Mouse (Mus musculus) regulatory T cell (primary cell): ENCODE data around the gene Hdac8.

Experiments
- in situ Hi-C: fragments of 300-600 bp; cut with MboI, MseI; formaldehyde crosslinking; loops from one replicate; pipeline ENCODE4 v1.15.1; 2025; ENCODE audit warnings: high pct_unique_total_duplicates

The Hdac8 gene

DNA sequence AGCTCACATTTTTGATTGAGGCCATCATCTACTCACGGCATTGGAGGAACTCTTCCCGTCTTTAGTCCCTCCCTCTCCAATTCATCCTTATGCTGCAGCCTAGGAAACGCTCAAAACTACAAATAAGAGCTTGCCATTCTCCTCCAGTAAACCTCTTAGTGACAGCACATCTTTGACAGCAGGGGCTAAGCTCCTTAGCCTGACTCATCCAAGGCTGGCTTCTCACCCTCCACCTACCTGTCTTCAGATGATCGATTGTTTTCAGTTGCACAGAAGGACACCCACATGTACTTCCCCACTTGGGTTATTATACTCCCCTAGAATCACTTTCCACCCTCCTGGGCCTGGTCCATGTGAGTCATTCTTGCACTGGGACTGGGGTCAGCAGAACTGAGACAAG lies 163.5 kb downstream of the Hdac8 start:
- in situ Hi-C loops = no loop called here

DNA sequence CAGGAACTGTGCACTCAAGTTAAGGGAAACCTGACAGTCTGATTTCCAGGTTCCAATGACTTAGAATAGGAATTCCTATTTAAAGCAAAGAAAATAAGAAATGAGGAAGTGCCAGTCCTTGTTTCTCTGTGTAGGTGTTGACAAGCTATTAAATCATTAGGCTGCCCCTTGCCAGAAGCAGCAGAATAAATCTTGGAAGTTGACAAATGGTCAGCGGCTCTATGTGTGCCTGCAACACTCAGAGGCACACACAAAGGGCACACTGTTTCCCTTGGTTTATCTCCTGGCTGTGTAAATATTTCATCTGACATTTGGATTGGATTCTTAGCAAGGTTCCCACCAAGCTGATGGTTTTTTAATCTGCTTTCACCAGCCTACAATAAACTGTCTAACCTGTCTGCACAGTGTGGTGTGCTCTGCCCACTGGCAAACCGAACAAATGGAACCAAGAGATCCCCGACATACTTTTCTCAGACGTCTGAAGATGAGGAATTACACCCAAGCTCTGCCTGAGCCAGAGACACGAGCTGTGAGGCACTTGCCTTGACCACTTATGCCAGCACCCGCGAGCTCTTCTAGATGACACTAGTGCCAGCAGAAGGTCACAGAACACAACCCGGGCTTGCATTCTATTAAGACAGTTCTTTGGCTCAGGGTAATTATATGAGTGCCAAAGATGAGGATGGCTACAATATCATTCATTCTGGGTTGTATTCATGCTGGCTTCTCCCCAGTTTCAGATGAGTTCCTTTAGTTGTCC lies 165.6 kb downstream of the Hdac8 start:
- in situ Hi-C loops = no loop called here

DNA sequence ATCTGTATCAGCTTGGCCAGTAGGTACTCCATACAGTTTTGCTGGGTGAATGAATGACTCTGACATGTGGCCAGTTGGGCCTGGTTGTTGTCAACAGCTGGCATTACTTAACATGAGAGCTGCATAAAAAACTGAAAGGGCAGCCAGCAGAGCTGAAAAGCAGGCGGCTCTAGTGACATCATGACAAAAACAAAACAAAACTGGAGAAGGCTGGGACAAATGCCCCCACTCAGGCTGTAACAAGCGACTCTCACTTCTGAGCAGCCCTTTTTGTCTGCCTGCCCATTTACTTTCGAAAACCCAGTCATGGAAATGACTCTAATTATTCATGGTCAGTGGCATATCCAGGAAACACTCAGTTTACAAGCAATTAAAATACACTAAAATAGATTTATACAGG lies 185.5 kb downstream of the Hdac8 start:
- in situ Hi-C loops = loop anchor here (5.0 to 25.0 kb wide), 2 partner anchors 42 to 1068 kb away; no protein-coding TSS in a partner anchor

DNA sequence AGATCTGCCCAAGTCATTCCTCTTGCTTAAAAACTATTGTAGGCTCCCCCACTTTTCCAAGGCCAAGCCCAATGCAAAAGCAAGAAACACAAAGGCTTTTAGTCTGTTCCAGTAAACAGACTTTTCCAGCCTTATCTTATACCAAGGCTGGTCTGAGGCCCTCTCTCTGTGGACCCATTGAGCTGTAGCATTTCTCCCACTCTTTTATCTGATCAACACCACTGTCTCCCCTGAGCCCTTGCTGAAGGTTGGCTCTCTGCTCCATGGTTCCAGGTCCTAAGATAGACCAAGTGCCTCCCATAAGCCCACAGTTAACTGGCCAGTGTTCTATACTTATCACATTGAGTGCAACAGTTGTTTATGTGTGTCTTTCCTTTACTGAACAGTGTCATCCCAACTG lies 185.9 kb downstream of the Hdac8 start:
- in situ Hi-C loops = loop anchor here (5.0 to 25.0 kb wide), 2 partner anchors 42 to 1068 kb away; no protein-coding TSS in a partner anchor

DNA sequence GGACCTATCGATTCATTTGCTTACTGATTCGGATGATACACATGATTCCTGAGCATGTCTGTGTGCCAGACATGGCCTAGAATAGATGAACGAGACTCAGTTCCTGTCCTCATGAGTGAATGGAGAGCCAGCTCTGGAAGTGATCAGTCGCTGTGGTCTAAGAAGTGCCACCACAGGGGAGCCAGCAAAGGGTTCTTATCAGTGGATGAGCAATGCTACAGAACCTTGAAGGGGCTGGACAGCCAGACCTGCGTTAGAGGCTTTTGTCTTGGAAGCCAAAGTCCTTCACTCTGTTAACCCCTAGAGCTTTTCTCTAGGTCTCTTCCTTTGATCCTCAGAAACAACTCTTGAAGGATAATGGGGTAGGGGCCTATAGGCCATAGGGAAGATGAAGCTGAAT lies 186.4 kb downstream of the Hdac8 start:
- in situ Hi-C loops = loop anchor here (5.0 to 25.0 kb wide), 2 partner anchors 41 to 1069 kb away; no protein-coding TSS in a partner anchor

DNA sequence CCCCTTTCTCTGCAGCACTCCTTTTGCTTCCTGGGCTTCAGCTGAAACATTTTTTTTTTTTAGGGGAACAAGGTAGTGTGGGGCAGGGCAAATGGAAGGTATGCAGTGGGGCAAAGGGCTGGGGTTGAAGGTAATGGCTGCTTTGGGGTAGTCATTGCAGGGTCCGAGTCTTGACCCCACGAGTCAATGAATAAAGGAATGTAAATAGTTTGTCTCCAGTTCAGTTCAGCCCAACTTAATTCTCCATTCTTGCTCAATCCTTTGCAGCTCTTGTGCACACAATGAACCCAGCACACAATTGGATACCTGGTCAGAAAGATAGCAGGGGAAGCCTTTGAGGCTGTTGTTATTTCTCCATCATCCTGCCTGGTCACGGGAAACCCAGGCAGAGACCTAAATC lies 194.0 kb downstream of the Hdac8 start:
- in situ Hi-C loops = loop anchor here (25.0 kb wide), 1 partner anchor 1076 kb away; no protein-coding TSS in a partner anchor

DNA sequence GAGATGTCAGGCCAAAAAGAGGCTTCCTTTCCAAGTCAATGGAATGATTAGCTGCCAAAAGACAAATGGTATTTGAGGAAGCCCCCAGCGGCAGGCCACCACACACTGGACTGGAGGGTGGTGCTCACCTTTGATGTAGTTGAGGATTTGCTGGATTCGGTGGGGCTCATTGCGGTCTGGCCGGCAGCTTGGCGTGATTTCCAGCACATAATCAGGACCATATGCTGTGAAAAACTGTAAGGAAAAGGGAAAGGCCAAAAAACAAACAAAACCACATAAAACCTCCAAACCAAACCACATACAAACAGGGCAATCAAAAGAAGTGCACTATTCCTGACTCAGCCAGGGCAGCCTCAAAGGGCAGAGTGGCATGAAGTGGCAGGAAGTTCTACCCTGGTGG lies 197.6 kb downstream of the Hdac8 start:
- in situ Hi-C loops = loop anchor here (25.0 kb wide), 1 partner anchor 1080 kb away; no protein-coding TSS in a partner anchor

DNA sequence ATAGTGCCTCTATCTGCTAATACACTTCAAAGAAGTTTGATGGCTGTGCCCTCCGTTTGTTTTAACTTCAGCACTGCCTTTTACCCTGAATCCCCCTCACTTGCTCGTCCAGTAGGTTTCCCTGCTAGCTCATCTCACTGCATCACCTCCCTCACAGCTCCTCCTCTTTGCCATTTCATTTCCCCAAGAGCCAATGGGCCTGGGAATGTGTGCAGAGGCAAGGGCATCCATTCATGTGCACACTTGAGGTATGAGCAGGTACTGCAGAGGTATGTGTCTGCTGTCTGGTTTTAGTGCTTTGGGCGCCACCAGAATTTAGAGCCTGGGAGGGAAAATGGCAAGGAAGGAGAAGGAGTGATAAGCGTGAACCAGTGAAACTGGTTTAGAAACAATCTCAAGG lies 199.4 kb downstream of the Hdac8 start:
- in situ Hi-C loops = loop anchor here (25.0 kb wide), 1 partner anchor 1081 kb away; no protein-coding TSS in a partner anchor

DNA sequence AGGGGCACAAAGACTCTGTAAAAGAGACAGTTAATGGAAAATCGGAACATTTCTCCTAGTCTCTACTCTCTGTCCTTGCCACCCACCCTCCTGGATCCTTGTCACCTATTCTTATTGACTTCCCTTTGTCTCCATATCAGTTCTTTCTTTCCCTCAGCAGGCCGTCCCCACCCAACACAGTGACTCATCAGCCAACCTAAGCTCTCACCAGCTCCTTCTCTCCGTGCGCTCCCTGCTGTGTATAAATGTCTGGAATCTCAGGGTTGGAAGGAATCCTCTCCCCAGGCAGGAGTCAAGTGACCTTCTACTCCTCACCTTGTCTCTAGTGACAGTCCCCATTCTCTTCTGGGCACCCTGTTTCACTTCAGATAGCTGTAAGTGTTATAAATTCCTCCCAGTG lies 200.2 kb downstream of the Hdac8 start:
- in situ Hi-C loops = loop anchor here (25.0 kb wide), 1 partner anchor 1082 kb away; no protein-coding TSS in a partner anchor

DNA sequence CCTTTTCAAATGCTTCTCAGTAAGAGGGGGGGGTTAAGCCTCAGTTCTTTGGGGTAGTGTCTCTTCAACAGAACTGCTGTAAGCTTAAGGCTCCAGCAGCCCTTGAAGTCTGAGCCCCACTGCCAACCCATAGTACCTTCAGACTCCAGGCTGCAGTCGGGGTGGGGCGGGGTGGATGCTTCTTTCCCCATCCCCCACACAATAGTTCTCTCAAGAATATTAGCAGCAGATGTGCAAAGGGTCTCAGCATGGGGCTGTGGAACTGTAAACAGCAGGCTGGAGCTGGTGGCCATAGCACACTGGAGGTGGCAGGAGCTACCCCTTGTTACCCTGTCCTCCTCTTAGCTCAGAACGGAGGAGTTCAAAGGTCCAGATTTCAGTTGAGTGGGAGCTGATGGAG lies 202.7 kb downstream of the Hdac8 start:
- in situ Hi-C loops = loop anchor here (25.0 kb wide), 1 partner anchor 1085 kb away; no protein-coding TSS in a partner anchor

DNA sequence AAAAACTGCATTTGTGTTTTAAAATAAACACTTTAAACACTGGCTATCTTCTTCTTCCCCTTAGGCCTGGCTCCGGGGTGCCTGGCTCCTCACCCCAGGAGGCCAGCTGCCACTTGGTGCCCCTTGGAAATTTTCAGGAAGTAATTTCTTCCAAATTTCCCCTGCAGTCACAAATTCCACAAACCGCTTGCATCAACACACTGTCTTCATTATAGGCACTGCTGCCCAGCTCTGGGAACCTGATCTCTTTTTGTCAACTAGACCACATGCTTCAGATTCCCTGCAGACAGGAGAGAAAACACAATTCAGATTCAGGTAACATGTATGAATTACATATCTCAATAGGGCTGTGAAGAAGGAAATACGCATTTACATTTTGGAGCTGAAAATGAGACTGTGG lies 220.3 kb downstream of the Hdac8 start:
- in situ Hi-C loops = no loop called here

DNA sequence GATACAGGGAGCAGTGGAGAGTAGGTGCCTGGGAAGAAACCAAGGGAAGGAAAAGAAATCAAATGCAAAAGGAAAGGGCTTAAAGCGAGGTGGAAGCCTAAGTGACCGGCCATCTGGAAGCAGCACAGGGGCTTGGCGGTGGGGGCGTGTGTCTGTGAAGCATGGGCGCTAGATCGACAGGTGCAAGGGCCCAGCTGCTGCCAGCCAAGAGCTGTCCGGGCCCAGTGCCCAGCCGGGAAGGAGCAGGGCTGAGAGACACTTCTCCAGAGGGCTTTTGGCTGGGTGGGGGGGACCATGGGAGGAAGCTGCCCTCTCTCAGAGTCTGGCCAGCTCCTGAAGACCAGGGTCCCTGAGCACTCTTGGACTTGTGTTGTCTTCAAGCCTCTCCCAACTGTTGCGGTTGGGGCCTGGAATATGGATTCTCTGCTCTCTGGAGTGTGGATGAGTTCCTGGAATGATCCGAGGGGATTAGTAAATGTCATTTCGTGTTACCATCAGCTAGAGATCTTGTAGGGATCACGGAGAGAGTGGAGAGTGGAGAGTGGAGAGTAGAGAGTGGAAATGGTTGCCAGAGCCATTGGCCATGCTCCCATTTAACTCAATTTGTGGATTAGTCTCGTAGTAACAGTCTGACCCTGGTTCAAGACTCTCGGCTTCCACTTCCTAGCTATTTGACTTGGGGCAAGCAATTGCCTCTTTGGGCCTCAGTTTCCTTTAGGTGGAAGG lies 242.4 kb downstream of the Hdac8 start:
- in situ Hi-C loops = no loop called here

DNA sequence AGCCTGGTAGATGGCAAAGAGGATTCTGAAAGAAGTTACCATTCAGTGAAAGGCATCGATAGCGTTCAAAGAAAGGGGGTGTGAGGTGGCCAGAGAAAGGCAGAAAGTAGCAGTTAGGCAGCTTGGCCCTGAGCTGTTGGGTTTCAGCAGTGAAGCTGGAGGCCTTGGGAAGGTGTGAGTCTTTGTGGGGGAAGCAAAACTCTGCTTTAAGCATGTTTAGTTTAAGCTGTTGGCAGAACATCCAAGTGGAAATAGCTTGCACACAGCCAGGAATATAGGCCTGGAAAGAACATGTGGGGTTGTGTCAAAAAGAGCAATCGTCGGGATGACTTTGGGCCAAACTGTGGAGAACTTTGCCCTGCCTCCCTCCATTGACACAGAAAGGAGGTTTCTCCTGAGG lies 245.4 kb downstream of the Hdac8 start:
- in situ Hi-C loops = no loop called here

DNA sequence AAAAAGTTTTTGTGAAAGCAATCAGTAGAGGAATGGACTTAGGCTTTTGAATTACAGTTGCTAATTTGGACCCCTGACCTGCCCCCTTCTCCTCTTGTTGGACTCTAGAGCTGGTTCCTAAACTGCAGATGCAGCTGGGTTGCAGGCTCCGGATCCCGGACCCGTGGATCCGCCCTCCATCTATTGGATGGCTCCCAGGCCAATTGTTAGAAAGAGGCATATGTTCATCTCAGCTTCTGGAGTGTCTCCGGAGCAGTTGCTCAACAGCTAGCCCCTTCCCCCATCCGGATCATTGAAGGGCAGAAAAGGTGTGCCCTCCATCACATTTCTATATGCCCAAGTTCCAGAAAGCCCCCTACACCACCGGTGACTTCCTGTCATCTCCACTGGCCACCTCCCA lies 251.3 kb downstream of the Hdac8 start:
- in situ Hi-C loops = no loop called here

DNA sequence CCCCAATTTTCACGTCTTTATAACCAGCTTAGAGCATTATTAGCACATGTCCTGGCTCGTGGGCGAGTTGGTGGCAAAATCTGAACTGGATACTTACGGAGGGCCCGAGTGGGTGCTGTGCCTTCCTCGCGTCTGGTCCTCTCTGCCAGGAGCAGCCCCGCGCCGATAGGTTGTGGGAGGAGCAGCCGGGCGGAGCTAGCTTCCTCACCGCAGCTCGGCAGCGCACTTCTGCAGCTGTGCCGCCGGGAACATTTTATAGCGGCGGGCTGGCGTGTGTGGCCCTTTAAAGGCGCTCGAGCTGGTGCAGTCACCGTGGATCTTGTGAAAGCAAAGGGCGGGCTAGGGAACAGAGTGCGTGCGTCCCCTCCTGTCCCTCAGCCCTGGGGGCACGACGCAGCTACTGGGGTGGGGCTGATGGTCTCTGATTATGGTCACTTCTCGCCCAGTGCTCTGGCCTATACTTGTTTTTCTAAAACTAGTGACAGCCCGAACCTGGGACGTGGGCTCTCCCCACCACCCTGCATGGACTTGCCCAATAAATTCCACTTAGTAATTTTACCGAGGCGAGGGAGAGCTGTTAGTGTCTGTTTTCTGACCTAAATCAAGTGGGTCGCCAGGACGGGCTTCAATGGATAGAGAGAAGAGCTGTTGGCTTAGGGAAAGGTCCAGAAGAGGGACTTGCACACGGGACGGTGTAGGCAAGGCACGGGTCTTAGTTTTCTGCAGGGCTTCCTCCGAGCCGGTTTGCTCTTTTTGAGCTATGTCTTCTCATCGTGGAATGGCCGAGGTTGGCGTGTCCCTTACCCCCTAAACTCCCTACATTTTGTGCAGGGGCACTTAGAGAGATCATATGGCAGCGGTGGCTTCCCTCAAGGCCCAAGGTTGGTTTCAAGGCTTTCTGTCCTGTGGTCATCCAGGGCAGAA lies 253.0 kb downstream of the Hdac8 start, which contains the start of gene Cited1:
TSS of gene Cited1 (minus strand) at position 245 of the 924 bp plus-strand sequence.
- in situ Hi-C loops = no loop called here

DNA sequence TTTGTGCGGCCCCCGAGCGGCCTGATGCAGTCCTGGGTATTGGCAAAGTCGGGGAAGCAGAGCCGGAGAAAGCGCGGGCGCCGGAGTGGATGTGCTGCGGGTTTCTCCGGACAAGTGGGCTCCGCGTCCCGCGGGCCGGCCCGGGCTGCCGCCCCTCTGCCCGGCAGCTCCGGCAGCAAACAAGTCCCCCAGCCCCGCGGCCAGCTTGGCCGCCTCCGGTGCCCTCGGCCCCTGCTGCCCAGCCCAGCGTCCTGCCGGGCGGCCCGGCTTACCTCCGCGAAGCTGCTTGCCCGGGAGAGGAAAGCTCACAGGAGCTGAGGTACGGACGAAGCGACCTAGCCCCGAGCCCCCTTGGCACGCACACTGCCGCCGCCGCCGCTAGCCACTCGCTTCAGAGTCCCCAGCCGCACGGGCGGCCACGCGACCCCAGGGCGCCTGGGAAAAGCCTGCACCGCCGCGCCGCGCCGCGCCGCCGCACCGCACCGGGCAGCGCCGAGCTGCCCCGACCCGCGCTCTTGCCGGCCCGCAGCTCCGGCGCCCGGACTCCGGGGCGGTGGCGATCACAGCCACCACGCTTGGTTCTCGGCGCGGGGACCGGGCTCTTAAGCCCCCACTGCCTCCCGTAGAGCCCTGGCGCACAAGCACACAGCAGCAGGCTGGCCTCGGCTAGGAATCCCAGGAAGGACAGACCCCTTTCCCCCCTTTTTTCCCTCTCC lies 253.8 kb downstream of the Hdac8 start:
- in situ Hi-C loops = no loop called here

DNA sequence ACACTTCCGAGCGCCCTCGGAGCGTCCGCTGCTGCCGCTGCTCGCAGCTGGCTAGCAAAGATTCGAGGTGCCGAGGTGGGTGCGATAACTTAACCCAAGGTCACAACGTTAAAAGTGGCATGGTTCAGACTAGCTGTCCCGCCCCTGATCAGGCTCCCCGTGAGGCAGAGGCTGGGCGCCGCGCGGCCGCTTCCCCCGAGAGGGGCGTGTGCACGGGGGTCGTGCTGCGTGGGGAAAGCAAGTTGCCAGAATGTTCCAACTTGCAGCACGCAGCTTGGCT lies 254.3 kb downstream of the Hdac8 start:
- in situ Hi-C loops = no loop called here

DNA sequence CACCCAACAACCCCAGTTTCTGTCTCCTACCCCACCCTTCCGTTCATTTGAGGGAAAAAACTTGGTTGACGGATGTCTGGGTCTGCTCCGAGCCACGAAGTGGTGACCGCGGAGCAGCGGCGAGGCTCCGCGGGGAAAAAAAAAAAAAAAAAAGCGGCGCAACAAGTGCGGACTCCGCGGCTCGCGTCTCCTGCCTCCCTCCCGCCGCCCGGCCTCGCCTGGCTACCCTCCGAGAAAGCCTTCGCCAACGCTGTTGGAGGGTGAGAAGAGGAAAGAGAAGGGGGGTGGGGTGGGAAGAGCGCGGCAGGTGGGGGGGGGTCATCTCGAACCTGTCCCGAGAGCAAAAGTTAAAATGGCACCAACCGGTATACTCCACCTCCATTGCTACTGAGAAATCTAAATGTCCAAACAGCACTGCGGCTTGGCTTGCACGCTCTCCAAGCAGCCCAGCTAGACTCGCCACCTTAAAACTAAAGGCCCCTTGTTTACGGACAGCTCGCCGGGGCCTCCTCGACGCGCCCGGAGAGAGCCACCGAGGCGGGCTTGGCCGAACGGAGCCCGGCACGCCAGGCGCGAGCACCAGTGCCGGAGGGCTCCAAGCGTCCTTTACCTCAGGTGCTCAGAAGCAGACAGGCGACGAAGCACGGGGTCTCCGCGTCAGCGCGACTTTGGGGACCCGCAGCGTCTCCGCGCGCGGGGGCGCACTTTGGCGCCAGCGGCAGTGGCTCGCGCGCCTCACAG lies 254.8 kb downstream of the Hdac8 start:
- in situ Hi-C loops = no loop called here

DNA sequence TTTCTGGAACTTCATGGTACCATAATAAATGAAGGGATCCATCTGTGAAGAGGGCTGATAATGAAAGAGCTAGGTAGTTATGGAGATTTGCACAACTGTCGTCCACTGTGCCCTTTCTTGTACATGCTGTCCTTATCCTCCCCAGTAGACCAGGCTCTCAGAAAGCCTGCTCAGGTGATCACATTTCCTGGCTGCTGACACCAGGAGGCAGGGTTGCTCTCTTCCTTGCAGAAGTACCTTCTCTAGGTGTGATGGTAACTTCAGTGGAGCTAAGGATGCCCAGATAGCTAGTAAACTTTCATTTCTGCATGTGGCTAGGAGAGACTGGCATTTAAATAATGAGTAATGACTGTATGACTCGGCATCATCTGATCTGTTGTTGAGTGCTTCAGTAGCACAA lies 260.8 kb downstream of the Hdac8 start:
- in situ Hi-C loops = no loop called here
